Mouse (Mus musculus) midbrain, postnatal 0 days (tissue): ENCODE data around the gene Dnajc21. TPM values are rescaled to one million over a fixed set of nuclear protein-coding genes. Genes with fewer than 3 reads are reported as not detected.
A peak's percentile ranks its signal among the peaks of the same experiment; 100 is the strongest.

Source experiments
- ATAC-seq: fragments of 200-750 bp; cut with Nextera tagmentation; 2 replicates; pipeline ENCODE4 v1.8.0; 2017; ENCODE audit warnings: moderate number of reproducible peaks, mild to moderate bottlenecking, moderate TSS enrichment, moderate library complexity; ENCODE audit not compliant: low FRiP score
- DNase-seq: peaks from one replicate; pipeline ENCODE4 v3.0.0-alpha.2; 2015; ENCODE audit warnings: low spot score
- H3K27ac ChIP-seq: fragments of 300-500 bp; sonication (generic); 2 replicates; pipeline ENCODE4 v1.5.1; 2014; ENCODE audit warnings: low read depth, mild to moderate bottlenecking, low read length, mixed read lengths
- H3K27me3 ChIP-seq: fragments of 300-500 bp; sonication (generic); 2 replicates; pipeline ENCODE4 v1.6.1; 2014; ENCODE audit warnings: low read length, control low read depth, mixed read lengths; ENCODE audit not compliant: insufficient read depth
- H3K36me3 ChIP-seq: fragments of 300-500 bp; sonication (generic); 2 replicates; pipeline ENCODE4 v1.6.1; 2014; ENCODE audit warnings: low read length, control low read depth, mixed read lengths; ENCODE audit not compliant: insufficient read depth
- H3K4me1 ChIP-seq: fragments of 300-500 bp; sonication (generic); 2 replicates; pipeline ENCODE4 v1.6.1; 2014; ENCODE audit warnings: mild to moderate bottlenecking, control low read depth, antibody characterized with exemption, low read length, mixed read lengths; ENCODE audit not compliant: insufficient read depth
- H3K4me2 ChIP-seq: fragments of 300-500 bp; sonication (generic); 2 replicates; pipeline ENCODE4 v1.6.1; 2014; ENCODE audit warnings: low read depth, mild to moderate bottlenecking, low read length, mixed read lengths; ENCODE audit not compliant: poor library complexity, severe bottlenecking
- H3K4me3 ChIP-seq: fragments of 300-500 bp; sonication (generic); 2 replicates; pipeline ENCODE4 v1.5.1; 2014; ENCODE audit warnings: low read depth, mild to moderate bottlenecking, low read length, moderate library complexity
- H3K9ac ChIP-seq: fragments of 300-500 bp; sonication (generic); replicated peaks from 2 replicates; pipeline ENCODE4 v1.6.1; 2014; ENCODE audit warnings: mild to moderate bottlenecking, low read length, moderate library complexity, mixed read lengths; ENCODE audit not compliant: poor library complexity, severe bottlenecking
- H3K9me3 ChIP-seq: fragments of 300-500 bp; sonication (generic); 2 replicates; pipeline ENCODE4 v1.6.1; 2016; ENCODE audit warnings: low read length, control low read depth
- CTCF ChIP-seq: IDR thresholded peaks from 2 replicates; pipeline ENCODE4 v1.5.1; 2016; ENCODE audit warnings: antibody characterized with exemption, mild to moderate bottlenecking
- WGBS: fragments of 180-500 bp; shearing (Covaris S2); extraction: QIAGEN DNeasy Blood & Tissue Kit; methylation state at CpG from one replicate; pipeline ENCODE4 v1.1.7; 2014; 5-methylcytosine and 5-hydroxymethylcytosine counted together
- polyA plus RNA-seq: library from polyadenylated mRNA; unstranded; fragments of >200 nt; fragmentation: Nextera tagmentation; extraction: Ambion mirVana; gene quantifications from 2 replicates; pipeline ENCODE4 v1.2.1, GENCODE M21; 2015
- total RNA-seq: library from RNA; depleted of rRNA; stranded (reverse); fragments of >200 nt; gene quantifications from 2 replicates; pipeline ENCODE4 v1.2.3, GENCODE M21; 2014

The Dnajc21 gene
- total and polyA plus RNA-seq, 2 experiments from 2014 or later = 3.9 to 15.5 TPM

GRCm38 (mm10) chr15:10485484-10486364 lies 15.4 kb upstream of the Dnajc21 start, which contains the start of the genes Brix1 and Rad1:
Gene Brix1 (minus strand): TSS chr15:10485947.
Gene Rad1 (plus strand): TSS chr15:10486018.
- DNase-seq (peak; percentile 98), ATAC-seq (peak; percentile 99)
- H3K9me3 ChIP-seq = no peaks in the 10 kb centered on the region
- H3K27me3 ChIP-seq = no peaks in the 10 kb centered on the region
- H3K4me1 ChIP-seq = peaks cover 7% of the 10 kb centered on the region
- peak within 1 kb of the TSS; percentile 79 for H3K4me2 ChIP-seq
- peak within 1 kb of the TSS; percentile 85 for H3K4me3 ChIP-seq
- H3K36me3 ChIP-seq = peaks cover 13% of the 10 kb centered on the region
- H3K27ac ChIP-seq = peak within 1 kb of the TSS; percentile 70
- H3K9ac ChIP-seq = peak within 1 kb of the TSS; percentile 85
- TF ChIP-seq CTCF = 0 out of 2 replicates have a peak, but pooled peaks have one; percentile 1
- under 1% methylated on average over 58 of the region's 58 CpGs for WGBS

GRCm38 (mm10) chr15:10470941-10471340 lies 625 bp upstream of the Dnajc21 start:
- Histone ChIP-seq H3K4me2 (peak overlapping the region; percentile 85), H3K9me3 (no peaks in the 10 kb centered on the region), H3K4me3 (peak overlapping the region; percentile 91), H3K27me3 (no peaks in the 10 kb centered on the region), H3K36me3 (peaks cover 3% of the 10 kb centered on the region; the same call in 1 of the 2 replicates), H3K27ac (no peak overlapping the region), H3K9ac (peak overlapping the region; percentile 84), H3K4me1 (peaks cover 9% of the 10 kb centered on the region; the same call in 1 of the 2 replicates)
- no peak for TF ChIP-seq CTCF
- no peak for ATAC-seq
- WGBS = 8% methylated on average over 3 of the region's 3 CpGs
- no peak for DNase-seq

- TF ChIP-seq CTCF = no peak
- no peaks in the 10 kb centered on the region for H3K27me3 ChIP-seq
- H3K27ac ChIP-seq = peak overlapping the region; percentile 76
- H3K36me3 ChIP-seq = no peaks in the 10 kb centered on the region
- H3K9ac ChIP-seq = peak overlapping the region; percentile 84
- ATAC-seq (peak; percentile 9; the same call in 1 of the 2 replicates), DNase-seq (peak; percentile 16)
- under 1% methylated on average over 37 of the region's 40 CpGs for WGBS
- H3K4me3 ChIP-seq = peak overlapping the region; percentile 91
- H3K9me3 ChIP-seq = no peaks in the 10 kb centered on the region
- peaks cover 9% of the 10 kb centered on the region; the same call in 1 of the 2 replicates for H3K4me1 ChIP-seq
- peak overlapping the region; percentile 85 for H3K4me2 ChIP-seq
Measured at GRCm38 (mm10) chr15:10469641-10470150, 620 bp downstream of the Dnajc21 start.

GRCm38 (mm10) chr15:10468761-10469160 lies 1.6 kb downstream of the Dnajc21 start:
- no peaks in the 10 kb centered on the region for H3K9me3 ChIP-seq
- DNase-seq (no peak), ATAC-seq (no peak)
- no peak for TF ChIP-seq CTCF
- H3K27ac ChIP-seq = no peak overlapping the region
- H3K27me3 ChIP-seq = no peaks in the 10 kb centered on the region
- peaks cover 9% of the 10 kb centered on the region; the same call in 1 of the 2 replicates for H3K4me1 ChIP-seq
- no peak overlapping the region for H3K9ac ChIP-seq
- H3K4me3 ChIP-seq = no peak overlapping the region
- 87% methylated on average over 3 of the region's 3 CpGs for WGBS
- no peak overlapping the region for H3K4me2 ChIP-seq
- H3K36me3 ChIP-seq = no peaks in the 10 kb centered on the region

GRCm38 (mm10) chr15:10464678-10465077 lies 5.6 kb downstream of the Dnajc21 start:
- H3K4me1 ChIP-seq = peaks cover 9% of the 10 kb centered on the region; the same call in 1 of the 2 replicates
- TF ChIP-seq CTCF = no peak
- no peaks in the 10 kb centered on the region for H3K9me3 ChIP-seq
- H3K4me2 ChIP-seq = no peak overlapping the region
- DNase-seq = no peak
- no peaks in the 10 kb centered on the region for H3K27me3 ChIP-seq
- H3K9ac ChIP-seq = no peak overlapping the region
- no peak for ATAC-seq
- H3K36me3 ChIP-seq = peaks cover 13% of the 10 kb centered on the region; the same call in 1 of the 2 replicates
- 92% methylated on average over 3 of the region's 3 CpGs for WGBS
- H3K4me3 ChIP-seq = no peak overlapping the region
- no peak overlapping the region for H3K27ac ChIP-seq
